Mouse (Mus musculus) embryo, embryonic 10 days (tissue): ENCODE data around the gene Slc16a4.
"Not testable (repeated sequence)": the region's sequence is repeated elsewhere in the genome, so short reads cannot be mapped to it uniquely, and the experiment has no call there.

ENCODE experiments used
- DNase-seq: peaks from one replicate; pipeline ENCODE4 v3.0.0-alpha.2; 2015; ENCODE audit warnings: low spot score

Gene Slc16a4

GRCm38 (mm10) chr3:107295672-107296360 is 4.8 kb downstream of the Slc16a4 start:
- DNase-seq = no peak

GRCm38 (mm10) chr3:107296917-107297316 is 5.9 kb downstream of the Slc16a4 start:
- DNase-seq = not testable (repeated sequence)

- DNase-seq = no peak
Measured at GRCm38 (mm10) chr3:107317338-107317737, 26.3 kb downstream of the Slc16a4 start.

GRCm38 (mm10) chr3:107321141-107321540 is 30.1 kb downstream of the Slc16a4 start:
- no peak for DNase-seq

GRCm38 (mm10) chr3:107321776-107322175 is 30.7 kb downstream of the Slc16a4 start:
- DNase-seq = no peak

GRCm38 (mm10) chr3:107326442-107326841 is 35.4 kb downstream of the Slc16a4 start:
- DNase-seq = no peak

- no peak for DNase-seq
Measured at GRCm38 (mm10) chr3:107330503-107331424, 39.7 kb downstream of the Slc16a4 start.

GRCm38 (mm10) chr3:107331746-107332126 is 40.7 kb downstream of the Slc16a4 start:
- DNase-seq = no peak

- peak; percentile 64 for DNase-seq
Measured at GRCm38 (mm10) chr3:107332127-107332959, 41.3 kb downstream of the Slc16a4 start.

GRCm38 (mm10) chr3:107332960-107333380 is 41.9 kb downstream of the Slc16a4 start:
- peak; percentile 100 for DNase-seq

- peak; percentile 99 for DNase-seq
Measured at GRCm38 (mm10) chr3:107333381-107334201, 42.6 kb downstream of the Slc16a4 start, which contains the start of gene Rbm15. Gene Rbm15, minus strand, starts transcription at chr3:107333673.

GRCm38 (mm10) chr3:107334202-107334934 is 43.3 kb downstream of the Slc16a4 start:
- DNase-seq = peak; percentile 49

GRCm38 (mm10) chr3:107343971-107344370 is 52.9 kb downstream of the Slc16a4 start:
- no peak for DNase-seq

GRCm38 (mm10) chr3:107345033-107345725 is 54.1 kb downstream of the Slc16a4 start:
- DNase-seq = no peak

- no peak for DNase-seq
Measured at GRCm38 (mm10) chr3:107349006-107349405, 58.0 kb downstream of the Slc16a4 start.

- no peak for DNase-seq
Measured at GRCm38 (mm10) chr3:107351706-107352105, 60.7 kb downstream of the Slc16a4 start.

- no peak for DNase-seq
Measured at GRCm38 (mm10) chr3:107355618-107356260, 64.7 kb downstream of the Slc16a4 start.

GRCm38 (mm10) chr3:107356964-107357441 is 66.0 kb downstream of the Slc16a4 start:
- DNase-seq = peak; percentile 74

GRCm38 (mm10) chr3:107357700-107358234 is 66.7 kb downstream of the Slc16a4 start:
- DNase-seq = no peak
